Mouse (Mus musculus): ENCODE measurements around the gene Tm4sf20. TPM values are rescaled to one million over a fixed set of nuclear protein-coding genes. Genes with fewer than 3 reads are reported as not detected.

The Tm4sf20 gene
- total and polyA plus RNA-seq, 3 experiments = not detected

DNA sequence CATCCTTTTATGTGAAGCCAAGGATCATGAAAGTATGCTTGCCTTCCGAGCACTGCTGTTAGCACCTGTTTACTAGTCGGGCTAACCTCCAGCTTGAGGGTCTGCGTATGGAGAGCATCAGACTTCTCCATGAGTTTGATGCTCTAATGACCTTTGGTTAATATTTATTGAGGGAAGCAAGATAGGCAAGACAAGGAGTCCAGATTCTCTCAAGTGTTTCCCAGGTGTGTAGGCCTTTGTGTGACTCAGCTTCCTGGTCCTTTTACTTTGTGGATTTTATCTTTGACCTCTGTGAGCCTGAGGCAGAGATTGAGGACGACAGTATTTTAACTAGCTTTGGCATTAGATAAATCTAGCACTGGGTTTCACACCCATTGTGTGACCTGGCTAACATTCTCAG, 1.6 kb downstream of the Tm4sf20 start:
- Histone ChIP-seq H3K4me1 (ENCODE audit: control insufficient read depth in 1 of 2, insufficient read depth in 2 of 2) (0 out of 4 replicates have a peak, but pooled peaks cover 0 to 4% of the 10 kb centered on the region in 2 experiments), H3K36me3 (replicated peaks in 1 of 2; ENCODE audit: control insufficient read depth in 1 of 2, insufficient read depth in 1 of 2, low read length in 1 of 2) (peaks cover 0 to 9% of the 10 kb centered on the region in 2 experiments), H3K27ac (ENCODE audit: insufficient read depth, low read depth) (no peak overlapping the region), H3K27me3 (replicated peaks) (no peaks in the 10 kb centered on the region), H3K4me2 (ENCODE audit: insufficient read depth, low read depth, poor library complexity, severe bottlenecking) (no peak overlapping the region), H3K9ac (ENCODE audit: insufficient read depth, low read depth) (no peak overlapping the region), H3K4me3 (replicated peaks in 1 of 3; ENCODE audit: low read depth in 2 of 3, low read length in 2 of 3, poor library complexity in 1 of 3) (no peak overlapping the region), H3K79me2 (replicated peaks; ENCODE audit: control insufficient read depth, extremely low read depth, insufficient read depth, poor library complexity, severe bottlenecking) (no peaks in the 10 kb centered on the region), H3K9me3 (replicated peaks; ENCODE audit: low read length) (no peaks in the 10 kb centered on the region)
- dilution Hi-C loops (cut with MboI; ENCODE audit: extremely low pct_ligation_motif_present, extremely low pct_unique_long_range_greater_than_20kb, low sequenced_read_pairs) = no loop called here
- no peak for DNase-seq (ENCODE audit: extremely low read depth)
- no peak for TF ChIP-seq POLR2A (IDR thresholded peaks at IDR 0.05; ENCODE audit: low read depth, low read length)
- TF ChIP-seq CHD1 (IDR thresholded peaks at IDR 0.05; ENCODE audit: low read depth, low read length) = no peak
- TF ChIP-seq JUND (conservative IDR thresholded peaks at IDR 0.05; ENCODE audit: low read depth, low read length) = no peak
- no peak for TF ChIP-seq ZKSCAN1 (IDR thresholded peaks at IDR 0.05; ENCODE audit: borderline replicate concordance, low read depth, low read length)
- no peak for TF ChIP-seq MAFK (IDR thresholded peaks at IDR 0.05; ENCODE audit: insufficient replicate concordance, low read length)
- no peak for TF ChIP-seq PAX5 (IDR thresholded peaks at IDR 0.05; ENCODE audit: low read length)
- no peak for TF ChIP-seq MAZ (IDR thresholded peaks at IDR 0.05; ENCODE audit: low read depth, low read length)
- TF ChIP-seq SMC3 (IDR thresholded peaks at IDR 0.05; ENCODE audit: low read depth, low read length) = no peak
- no peak for TF ChIP-seq MAX (IDR thresholded peaks at IDR 0.05; ENCODE audit: low read length)
- no peak for TF ChIP-seq KAT2A (IDR thresholded peaks at IDR 0.05; ENCODE audit: insufficient replicate concordance, low read length)
- no peak for TF ChIP-seq EP300 (IDR thresholded peaks at IDR 0.05; ENCODE audit: low read length)
- TF ChIP-seq USF1 (IDR thresholded peaks at IDR 0.05; ENCODE audit: low read depth, low read length) = no peak
- TF ChIP-seq RAD21 (IDR thresholded peaks at IDR 0.05; ENCODE audit: low read depth, low read length) = no peak
- TF ChIP-seq ZC3H11A (IDR thresholded peaks at IDR 0.05; ENCODE audit: low read depth, low read length) = no peak
- TF ChIP-seq ETS1 (conservative IDR thresholded peaks at IDR 0.05; ENCODE audit: low read depth, low read length) = no peak
- in situ Hi-C loops (cut with MboI; ENCODE audit: low pct_ligation_motif_present, low pct_unique_long_range_greater_than_20kb, low sequenced_read_pairs) = loop anchor here (25.0 kb wide), 1 partner anchor 204 kb away; no protein-coding TSS in a partner anchor

DNA sequence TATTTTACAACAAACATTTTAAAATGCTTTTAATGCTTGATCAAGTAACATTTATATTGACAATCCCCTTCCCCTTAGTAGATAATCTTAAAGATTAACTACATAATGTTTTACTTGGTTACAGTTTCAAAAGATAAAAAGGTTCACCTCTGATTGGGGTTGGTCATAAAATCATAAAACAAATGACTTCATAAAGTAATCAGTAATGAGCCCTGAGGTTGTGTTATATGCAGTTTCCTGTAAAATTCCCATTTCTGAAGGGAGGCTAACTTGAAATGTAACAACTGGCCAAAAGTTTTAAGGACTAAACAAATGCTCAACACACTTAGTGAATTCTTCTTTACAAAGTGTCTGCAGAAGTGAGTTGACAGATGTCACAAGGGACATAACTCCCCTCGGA, 2.0 kb downstream of the Tm4sf20 start:
- no peak overlapping the region for H3K4me2 ChIP-seq (ENCODE audit: insufficient read depth, low read depth, poor library complexity, severe bottlenecking)
- H3K79me2 ChIP-seq (replicated peaks; ENCODE audit: control insufficient read depth, extremely low read depth, insufficient read depth, poor library complexity, severe bottlenecking) = no peaks in the 10 kb centered on the region
- dilution Hi-C loops (cut with MboI; ENCODE audit: extremely low pct_ligation_motif_present, extremely low pct_unique_long_range_greater_than_20kb, low sequenced_read_pairs) = no loop called here
- H3K27me3 ChIP-seq (replicated peaks) = no peaks in the 10 kb centered on the region
- H3K4me1 ChIP-seq (ENCODE audit: control insufficient read depth in 1 of 2, insufficient read depth in 2 of 2) = 0 out of 4 replicates have a peak, but pooled peaks cover 0 to 4% of the 10 kb centered on the region in 2 experiments
- no peak overlapping the region for H3K27ac ChIP-seq (ENCODE audit: insufficient read depth, low read depth)
- in situ Hi-C loops (cut with MboI; ENCODE audit: low pct_ligation_motif_present, low pct_unique_long_range_greater_than_20kb, low sequenced_read_pairs) = loop anchor here (25.0 kb wide), 1 partner anchor 204 kb away; no protein-coding TSS in a partner anchor
- no peaks in the 10 kb centered on the region for H3K9me3 ChIP-seq (replicated peaks; ENCODE audit: low read length)
- no peak overlapping the region for H3K4me3 ChIP-seq (replicated peaks in 1 of 3; ENCODE audit: low read depth in 2 of 3, low read length in 2 of 3, poor library complexity in 1 of 3)
- H3K36me3 ChIP-seq (replicated peaks in 1 of 2; ENCODE audit: control insufficient read depth in 1 of 2, insufficient read depth in 1 of 2, low read length in 1 of 2) = peaks cover 0 to 12% of the 10 kb centered on the region in 2 experiments
- TF ChIP-seq CHD2 (IDR thresholded peaks at IDR 0.05; ENCODE audit: low read length) = no peak
- no peak for TF ChIP-seq E2F4 (IDR thresholded peaks at IDR 0.05; ENCODE audit: insufficient replicate concordance, low read depth, low read length)
- no peak overlapping the region for H3K9ac ChIP-seq (ENCODE audit: insufficient read depth, low read depth)
- DNase-seq (ENCODE audit: extremely low read depth) = no peak
